Mouse (Mus musculus) forebrain, embryonic 14.5 days (tissue): ENCODE data around the gene Otud7a. TPM values are rescaled to one million over a fixed set of nuclear protein-coding genes. Genes with fewer than 3 reads are reported as not detected.

Experiments
- ATAC-seq: fragments of 200-750 bp; cut with Nextera tagmentation; 2 replicates; pipeline ENCODE4 v1.8.0; 2017; ENCODE audit warnings: mild to moderate bottlenecking, moderate library complexity
- DNase-seq: peaks from one replicate; pipeline ENCODE4 v3.0.0-alpha.2; 2015; ENCODE audit warnings: low spot score
- H3K27ac ChIP-seq: fragments of 300-500 bp; sonication (generic); 2 replicates; pipeline ENCODE4 v1.5.1; 2014; ENCODE audit warnings: low read depth, mild to moderate bottlenecking, control low read depth, low read length, moderate library complexity
- H3K27me3 ChIP-seq: fragments of 300-500 bp; sonication (generic); replicated peaks from 2 replicates; pipeline ENCODE4 v1.6.1; 2014; ENCODE audit warnings: low read length, control low read depth, mixed read lengths; ENCODE audit not compliant: control insufficient read depth, insufficient read depth
- H3K36me3 ChIP-seq: fragments of 300-500 bp; sonication (generic); 2 replicates; pipeline ENCODE4 v1.6.1; 2014; ENCODE audit warnings: low read length, control low read depth; ENCODE audit not compliant: control insufficient read depth, insufficient read depth
- H3K4me1 ChIP-seq: fragments of 300-500 bp; sonication (generic); 2 replicates; pipeline ENCODE4 v1.6.1; 2014; ENCODE audit warnings: antibody characterized with exemption, low read length, control low read depth; ENCODE audit not compliant: control insufficient read depth, insufficient read depth
- H3K4me2 ChIP-seq: fragments of 300-500 bp; sonication (generic); 2 replicates; pipeline ENCODE4 v1.6.1; 2014; ENCODE audit warnings: mild to moderate bottlenecking, control low read depth, low read length
- H3K4me3 ChIP-seq: fragments of 300-500 bp; sonication (generic); 2 replicates; pipeline ENCODE4 v1.5.1; 2014; ENCODE audit warnings: low read depth, low read length, control low read depth
- H3K9ac ChIP-seq: fragments of 300-500 bp; sonication (generic); 2 replicates; pipeline ENCODE4 v1.6.1; 2014; ENCODE audit warnings: mild to moderate bottlenecking, low read length, control low read depth, moderate library complexity
- H3K9me3 ChIP-seq: fragments of 300-500 bp; sonication (generic); replicated peaks from 2 replicates; pipeline ENCODE4 v1.6.1; 2016; ENCODE audit warnings: low read length, control low read depth, mixed read lengths; ENCODE audit not compliant: control insufficient read depth
- WGBS: fragments of 180-500 bp; shearing (Covaris S2); extraction: QIAGEN DNeasy Blood & Tissue Kit; methylation state at CpG from one replicate; pipeline ENCODE4 v1.1.7; 2014; 5-methylcytosine and 5-hydroxymethylcytosine counted together
- polyA plus RNA-seq: library from polyadenylated mRNA; unstranded; fragments of >200 nt; fragmentation: Nextera tagmentation; extraction: Ambion mirVana; gene quantifications from 2 replicates; pipeline ENCODE4 v1.2.1, GENCODE M21; 2014

Otud7a gene
- polyA plus RNA-seq, 1 experiment from 2014 or later = 2.6 TPM

DNA sequence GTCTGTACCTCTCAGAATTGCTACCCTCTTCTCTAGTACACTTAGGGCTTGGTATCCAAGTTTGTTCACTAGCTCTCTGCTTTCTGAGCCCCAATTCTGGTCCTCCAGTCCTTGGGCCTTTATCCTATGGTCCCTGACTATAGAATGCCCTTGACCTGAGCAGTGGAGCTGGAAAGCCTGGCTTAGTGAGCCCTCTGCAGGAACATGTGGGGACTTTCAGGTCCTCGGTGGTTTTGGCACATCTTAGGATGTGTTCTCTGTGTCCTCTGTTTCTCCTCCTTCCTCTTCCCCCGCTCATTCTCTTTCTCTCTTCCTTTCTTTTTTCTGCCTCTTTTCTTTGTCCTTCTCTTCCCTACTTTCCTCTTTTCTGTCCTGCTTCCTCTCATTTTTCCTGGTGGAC is 145.8 kb downstream of the Otud7a start:
- H3K4me1 ChIP-seq = no peaks in the 10 kb centered on the region
- H3K9ac ChIP-seq = no peak overlapping the region
- no peaks in the 10 kb centered on the region for H3K27me3 ChIP-seq
- no peaks in the 10 kb centered on the region for H3K9me3 ChIP-seq
- H3K4me2 ChIP-seq = no peak overlapping the region
- no peaks in the 10 kb centered on the region for H3K36me3 ChIP-seq
- 76% methylated on average over 2 of the region's 2 CpGs for WGBS
- no peak overlapping the region for H3K27ac ChIP-seq
- no peak overlapping the region for H3K4me3 ChIP-seq
- DNase-seq = no peak
- no peak for ATAC-seq

DNA sequence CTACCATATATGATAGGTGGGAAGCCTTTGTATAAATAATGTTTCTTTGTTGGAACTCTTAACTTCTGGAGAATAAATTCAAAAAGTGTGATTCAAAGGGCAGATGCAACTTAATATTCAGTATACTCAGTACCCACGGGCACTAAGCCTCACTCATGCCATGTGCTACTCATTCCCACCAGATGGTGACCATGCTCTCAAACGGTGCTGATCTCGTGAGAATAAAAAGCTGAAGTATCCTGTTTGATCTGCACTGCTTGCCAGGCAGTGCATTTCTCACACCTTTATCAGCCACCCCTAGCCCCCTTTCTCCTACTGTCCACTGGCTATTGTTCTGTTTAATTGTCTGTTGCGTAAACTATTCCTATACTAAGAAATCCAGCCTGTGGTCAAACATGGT is 146.8 kb downstream of the Otud7a start:
- DNase-seq (no peak), ATAC-seq (0 out of 2 replicates have a peak, but pooled peaks have one; percentile 33)
- WGBS = 61% methylated on average over 4 of the region's 4 CpGs
- Histone ChIP-seq H3K27ac (no peak overlapping the region), H3K4me1 (no peaks in the 10 kb centered on the region), H3K9ac (no peak overlapping the region), H3K4me2 (no peak overlapping the region), H3K27me3 (no peaks in the 10 kb centered on the region), H3K4me3 (no peak overlapping the region), H3K9me3 (no peaks in the 10 kb centered on the region), H3K36me3 (no peaks in the 10 kb centered on the region)

DNA sequence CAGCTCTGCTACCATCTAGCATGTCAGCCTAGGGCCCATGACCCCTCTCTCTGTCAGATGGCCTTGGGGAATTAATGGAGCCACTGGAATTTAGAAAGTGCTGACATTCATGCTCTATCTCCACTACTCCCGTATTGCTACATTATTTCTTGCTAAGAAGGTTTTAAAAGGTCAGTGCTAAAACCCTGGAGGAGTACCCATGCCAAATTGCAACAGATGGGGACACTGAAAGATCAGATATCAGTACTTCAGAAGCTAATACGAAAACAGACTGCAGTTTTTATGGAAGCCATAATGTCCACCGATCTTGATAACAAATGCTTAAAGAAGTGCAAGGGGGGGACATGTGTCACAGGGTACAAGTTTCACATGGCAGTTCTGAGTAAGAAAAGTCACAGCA is 147.5 kb downstream of the Otud7a start:
- 85% methylated on average over 3 of the region's 3 CpGs for WGBS

DNA sequence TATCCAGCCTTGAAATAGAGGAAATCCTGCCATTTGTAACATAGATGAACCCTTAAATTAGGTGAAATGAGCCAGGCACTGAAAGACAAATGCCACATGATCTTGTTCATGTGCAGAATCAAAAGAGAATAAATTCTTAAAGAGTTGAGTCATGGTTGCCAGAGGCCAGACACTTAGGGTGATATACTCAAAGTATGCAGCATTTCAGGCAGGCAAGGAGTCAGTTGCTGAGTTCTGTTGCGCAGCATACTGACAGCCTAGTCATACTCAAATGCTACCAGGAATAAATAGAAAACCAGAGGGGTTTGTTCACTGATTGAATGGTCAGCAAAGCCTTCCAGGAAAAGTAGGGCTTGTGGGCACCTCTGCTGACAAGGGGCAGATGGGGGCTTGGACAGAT is 160.3 kb downstream of the Otud7a start:
- no peaks in the 10 kb centered on the region for H3K9me3 ChIP-seq
- no peaks in the 10 kb centered on the region for H3K27me3 ChIP-seq
- DNase-seq (no peak), ATAC-seq (no peak)
- no peak overlapping the region for H3K4me2 ChIP-seq
- H3K9ac ChIP-seq = no peak overlapping the region
- no peak overlapping the region for H3K4me3 ChIP-seq
- no peaks in the 10 kb centered on the region for H3K4me1 ChIP-seq
- H3K27ac ChIP-seq = no peak overlapping the region
- 89% methylated on average over 1 of the region's 1 CpGs for WGBS
- H3K36me3 ChIP-seq = no peaks in the 10 kb centered on the region

More for the DNA sequence above, 147.5 kb downstream of the Otud7a start:
- Histone ChIP-seq H3K4me1 (no peaks in the 10 kb centered on the region), H3K9me3 (no peaks in the 10 kb centered on the region), H3K27ac (no peak overlapping the region), H3K9ac (no peak overlapping the region), H3K27me3 (no peaks in the 10 kb centered on the region), H3K4me3 (no peak overlapping the region), H3K36me3 (no peaks in the 10 kb centered on the region), H3K4me2 (no peak overlapping the region)
- ATAC-seq (no peak), DNase-seq (no peak)

DNA sequence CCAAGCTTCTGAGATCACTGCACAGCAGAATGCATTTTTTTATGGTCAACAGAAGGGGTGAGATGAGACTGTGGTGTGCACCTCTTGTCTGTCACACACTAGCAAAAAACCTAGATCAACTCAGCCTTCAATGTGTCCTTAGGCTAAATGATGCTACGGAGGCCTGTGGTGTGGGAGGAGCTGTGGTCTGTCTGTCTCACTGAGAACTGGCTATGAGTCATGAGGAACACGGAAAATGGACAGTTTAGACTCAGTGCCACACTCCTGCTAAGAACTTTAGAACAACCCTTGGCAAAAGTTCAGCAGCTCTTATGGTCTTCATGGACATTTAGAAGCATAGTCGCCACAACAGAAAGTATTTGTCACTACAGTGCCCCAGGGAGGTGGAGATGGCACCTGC is 172.5 kb downstream of the Otud7a start:
- no peak for DNase-seq
- no peaks in the 10 kb centered on the region for H3K9me3 ChIP-seq
- H3K27ac ChIP-seq = no peak overlapping the region
- H3K36me3 ChIP-seq = no peaks in the 10 kb centered on the region
- no peak overlapping the region for H3K9ac ChIP-seq
- H3K4me2 ChIP-seq = no peak overlapping the region
- no peak for ATAC-seq
- peaks cover 3% of the 10 kb centered on the region; the same call in 1 of the 2 replicates for H3K4me1 ChIP-seq
- H3K4me3 ChIP-seq = no peak overlapping the region
- H3K27me3 ChIP-seq = no peaks in the 10 kb centered on the region
- whole genome bisulfite sequencing = 82% methylated on average over 3 of the region's 3 CpGs

DNA sequence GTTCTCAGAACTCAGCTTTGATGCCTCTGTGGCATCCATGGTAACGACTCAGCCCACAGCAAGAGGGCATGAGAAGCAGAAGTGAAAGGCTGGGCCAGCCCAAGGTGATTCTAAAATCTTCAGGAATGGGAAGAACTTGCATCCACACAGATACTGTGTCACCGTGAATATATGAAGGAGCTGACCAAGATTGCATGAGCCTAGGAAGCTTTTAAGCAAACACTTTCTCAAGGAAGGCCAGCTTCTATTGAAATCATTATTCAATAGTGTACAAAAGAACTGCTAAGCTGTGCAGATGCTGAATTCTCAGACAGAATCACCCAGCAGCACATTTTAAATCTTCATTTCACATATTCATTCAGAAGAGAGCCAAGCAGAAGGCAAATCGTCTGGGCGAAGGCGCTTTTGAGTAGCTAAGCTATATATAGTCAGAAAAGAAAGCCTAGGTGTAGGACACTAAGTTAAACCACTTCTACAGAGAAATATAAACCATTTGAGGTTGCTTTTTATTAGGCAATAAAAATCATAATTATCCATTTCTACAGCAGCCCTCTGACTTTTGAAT is 176.3 kb downstream of the Otud7a start:
- H3K36me3 ChIP-seq = no peaks in the 10 kb centered on the region
- H3K9me3 ChIP-seq = no peaks in the 10 kb centered on the region
- no peak overlapping the region for H3K4me3 ChIP-seq
- peaks cover 3% of the 10 kb centered on the region for H3K4me1 ChIP-seq
- DNase-seq = no peak
- H3K9ac ChIP-seq = no peak overlapping the region
- WGBS = 78% methylated on average over 5 of the region's 5 CpGs
- H3K27ac ChIP-seq = no peak overlapping the region
- H3K27me3 ChIP-seq = no peaks in the 10 kb centered on the region
- no peak overlapping the region for H3K4me2 ChIP-seq
- ATAC-seq = no peak

DNA sequence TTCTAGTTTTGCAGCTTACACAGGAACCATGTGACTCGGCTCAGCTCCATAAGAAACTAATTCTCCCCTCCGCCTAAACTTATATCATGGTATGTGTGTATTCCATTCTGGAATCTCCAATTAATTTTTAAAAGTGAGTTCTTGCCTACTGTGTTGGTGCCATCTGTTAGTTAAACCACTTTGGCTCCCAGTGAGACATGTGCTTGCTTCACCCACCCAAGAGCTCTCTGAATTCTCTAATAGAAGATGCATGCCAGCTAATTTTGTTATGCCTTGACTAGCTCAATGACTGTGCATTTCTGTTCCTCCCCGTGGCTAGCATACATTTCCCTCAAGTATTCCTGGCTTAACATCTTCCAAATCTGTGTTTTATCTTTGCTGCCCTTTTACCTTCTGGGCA is 193.1 kb downstream of the Otud7a start:
- H3K4me3 ChIP-seq = no peak overlapping the region
- no peaks in the 10 kb centered on the region for H3K27me3 ChIP-seq
- no peak overlapping the region for H3K27ac ChIP-seq
- H3K4me1 ChIP-seq = no peaks in the 10 kb centered on the region
- no peak overlapping the region for H3K4me2 ChIP-seq
- 88% methylated on average over 3 of the region's 3 CpGs for WGBS
- no peak for ATAC-seq
- H3K36me3 ChIP-seq = no peaks in the 10 kb centered on the region
- no peaks in the 10 kb centered on the region for H3K9me3 ChIP-seq
- H3K9ac ChIP-seq = no peak overlapping the region
- DNase-seq = peak; percentile 3

DNA sequence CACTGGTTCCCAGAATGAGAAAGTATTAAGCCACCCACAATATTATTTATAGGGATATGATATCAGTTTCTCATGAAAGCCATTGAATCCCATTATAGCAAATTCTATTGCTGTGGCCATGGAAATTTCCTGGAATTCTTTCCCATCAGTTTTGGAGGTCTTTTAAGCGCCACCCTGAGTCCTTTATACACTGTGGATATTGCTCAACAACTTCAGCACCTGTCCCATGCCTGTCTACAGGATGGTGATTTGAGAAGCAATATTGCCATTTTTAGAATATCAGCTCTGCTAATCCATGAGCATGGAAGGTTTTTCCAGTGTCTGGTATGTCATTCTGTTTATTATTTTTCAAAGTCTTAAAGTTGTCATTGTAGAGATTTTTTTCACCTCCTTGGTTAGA is 199.5 kb downstream of the Otud7a start:
- H3K36me3 ChIP-seq = no peaks in the 10 kb centered on the region
- no peak for DNase-seq

DNA sequence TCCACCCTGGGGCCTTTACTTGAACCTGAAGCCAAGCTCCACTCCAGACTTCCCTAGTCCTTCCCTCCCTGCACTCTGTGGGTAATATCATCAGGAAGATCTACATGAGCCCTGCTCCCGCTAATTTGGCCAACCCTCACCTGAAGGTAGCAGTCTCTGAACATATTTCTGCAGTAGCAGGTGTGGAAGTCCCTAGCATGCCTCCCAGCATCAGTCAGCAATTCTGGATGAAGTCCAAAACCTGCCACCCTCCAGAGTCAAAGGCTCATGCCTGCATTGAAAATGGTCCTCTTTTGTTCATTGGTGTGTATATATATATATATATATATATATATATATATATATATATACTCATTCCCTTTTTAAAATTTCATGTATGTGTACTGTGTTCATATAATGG is 202.6 kb downstream of the Otud7a start:
- Histone ChIP-seq H3K36me3 (no peaks in the 10 kb centered on the region), H3K9me3 (no peaks in the 10 kb centered on the region), H3K27ac (no peak overlapping the region), H3K4me3 (no peak overlapping the region), H3K4me2 (no peak overlapping the region), H3K4me1 (no peaks in the 10 kb centered on the region), H3K27me3 (no peaks in the 10 kb centered on the region), H3K9ac (no peak overlapping the region)
- DNase-seq (no peak), ATAC-seq (no peak)
- 92% methylated on average over 1 of the region's 1 CpGs for WGBS

More for the DNA sequence above, 199.5 kb downstream of the Otud7a start:
- 90% methylated on average over 1 of the region's 1 CpGs for WGBS
- no peaks in the 10 kb centered on the region for H3K9me3 ChIP-seq
- no peak for ATAC-seq
- no peak overlapping the region for H3K4me2 ChIP-seq
- H3K4me3 ChIP-seq = no peak overlapping the region
- no peaks in the 10 kb centered on the region for H3K4me1 ChIP-seq
- no peaks in the 10 kb centered on the region for H3K27me3 ChIP-seq
- H3K9ac ChIP-seq = no peak overlapping the region
- H3K27ac ChIP-seq = no peak overlapping the region
